Mouse (Mus musculus): Measurements from ENCODE around the gene Ikzf1. TPM values are rescaled to one million over a fixed set of nuclear protein-coding genes. Genes with fewer than 3 reads are reported as not detected.
A peak's percentile ranks its signal among the peaks of the same experiment; 100 is the strongest.

Ikzf1 gene
- polyA plus RNA-seq, 1 experiment from 2014 or later: 3.2 TPM

DNA sequence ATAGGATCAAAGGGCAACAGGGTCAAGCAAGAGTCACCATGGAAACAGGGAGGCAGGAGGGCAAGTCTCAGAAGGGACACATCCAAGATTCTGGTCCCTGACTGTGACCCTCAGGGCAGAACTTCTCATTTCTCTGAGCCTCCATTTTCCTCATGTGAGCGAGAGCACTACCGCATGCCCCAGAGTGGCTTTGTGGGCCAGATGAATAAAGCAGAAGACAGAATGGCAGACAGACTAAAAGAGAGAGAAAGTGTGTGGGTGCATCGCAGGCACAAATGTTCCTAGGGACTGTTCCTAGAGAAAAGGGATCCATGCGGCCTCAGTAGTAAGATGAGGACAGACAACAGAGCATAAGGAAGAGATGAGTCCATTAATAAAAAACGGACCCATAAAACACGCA is 24.5 kb downstream of the Ikzf1 start:
- Histone ChIP-seq H3K36me3 (no peaks in the 10 kb centered on the region), H3K9me3 (no peaks in the 10 kb centered on the region), H3K9ac (no peak overlapping the region), H3K4me2 (no peak overlapping the region), H3K27me3 (no peaks in the 10 kb centered on the region), H3K4me3 (no peak overlapping the region), H3K27ac (no peak overlapping the region), H3K4me1 (no peaks in the 10 kb centered on the region)
- 88% methylated on average over 6 of the region's 6 CpGs for WGBS
- ATAC-seq (ENCODE audit: borderline replicate concordance, extremely low read depth, low FRiP score, low TSS enrichment): no peak

DNA sequence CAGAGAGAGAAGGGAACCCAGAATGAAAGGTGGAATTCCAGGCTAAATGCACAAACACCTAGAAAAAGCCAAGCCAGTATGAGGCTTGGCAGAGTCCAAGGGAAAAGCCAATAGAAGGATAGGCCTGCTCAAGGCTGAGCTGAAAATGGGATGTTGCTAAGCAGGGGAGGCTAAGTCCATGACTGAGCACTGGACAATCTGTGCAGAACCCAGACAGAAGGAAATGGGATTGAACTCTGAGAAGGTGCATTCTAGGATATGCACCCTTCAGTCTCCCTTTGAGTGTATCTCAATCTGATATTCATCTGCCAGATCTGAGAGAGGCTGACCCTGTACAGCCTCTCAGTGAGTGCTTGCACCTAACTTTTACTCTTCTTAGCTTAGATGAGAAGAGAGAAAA is 25.9 kb downstream of the Ikzf1 start:
- H3K4me3 ChIP-seq: no peak overlapping the region
- ATAC-seq (ENCODE audit: borderline replicate concordance, extremely low read depth, low FRiP score, low TSS enrichment): no peak
- H3K4me1 ChIP-seq: no peaks in the 10 kb centered on the region
- no peak overlapping the region for H3K4me2 ChIP-seq
- no peak overlapping the region for H3K27ac ChIP-seq
- no peaks in the 10 kb centered on the region for H3K9me3 ChIP-seq
- H3K9ac ChIP-seq: no peak overlapping the region
- H3K27me3 ChIP-seq: no peaks in the 10 kb centered on the region
- no peaks in the 10 kb centered on the region for H3K36me3 ChIP-seq

DNA sequence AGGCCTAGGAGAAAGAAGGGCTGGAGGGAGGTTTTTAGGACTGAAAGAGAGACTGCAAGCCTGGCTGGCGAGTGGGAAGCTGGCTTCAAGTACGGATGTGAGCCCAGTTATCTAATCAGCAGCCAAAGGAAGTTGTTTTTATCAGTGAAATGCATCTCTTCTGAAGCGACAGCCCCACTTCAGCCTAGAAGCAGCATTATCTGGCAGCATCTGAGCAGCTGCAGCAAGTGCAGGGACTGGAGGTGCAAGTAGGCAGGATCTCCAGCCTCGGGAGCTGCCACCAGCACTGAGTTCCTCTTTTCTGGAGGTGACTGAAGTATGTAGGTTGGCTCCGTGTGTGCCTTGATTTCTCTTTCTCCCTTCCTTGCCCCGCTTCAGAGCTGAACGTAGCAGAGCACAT is 26.9 kb downstream of the Ikzf1 start:
- H3K36me3 ChIP-seq: no peaks in the 10 kb centered on the region
- ATAC-seq (ENCODE audit: borderline replicate concordance, extremely low read depth, low FRiP score, low TSS enrichment): no peak
- H3K9ac ChIP-seq: no peak overlapping the region
- no peak overlapping the region for H3K4me3 ChIP-seq
- H3K4me1 ChIP-seq: no peaks in the 10 kb centered on the region
- 36% methylated on average over 7 of the region's 7 CpGs for WGBS
- no peaks in the 10 kb centered on the region for H3K9me3 ChIP-seq
- H3K27me3 ChIP-seq: no peaks in the 10 kb centered on the region
- no peak overlapping the region for H3K4me2 ChIP-seq
- H3K27ac ChIP-seq: no peak overlapping the region

DNA sequence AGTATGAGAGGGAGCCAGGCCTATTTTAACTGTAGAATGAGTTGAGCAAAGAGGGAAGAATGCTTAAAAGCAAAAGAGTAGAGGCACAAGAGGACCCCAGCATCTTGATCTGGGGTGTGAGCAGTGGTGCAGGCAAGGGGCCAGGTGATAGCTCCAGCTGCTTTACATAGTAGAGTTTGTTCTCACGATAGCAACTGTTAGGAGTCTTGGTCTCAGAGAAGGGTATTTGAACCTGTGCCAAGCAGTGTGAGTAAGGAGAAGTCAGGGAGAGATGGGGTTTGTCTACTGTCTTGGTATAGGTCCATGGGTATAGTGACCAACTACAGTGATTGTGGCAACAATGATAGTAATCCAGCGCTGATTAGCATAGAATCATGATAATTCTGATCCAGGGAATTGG is 29.9 kb downstream of the Ikzf1 start:
- Histone ChIP-seq H3K4me1 (no peaks in the 10 kb centered on the region), H3K4me3 (no peak overlapping the region), H3K27ac (no peak overlapping the region), H3K27me3 (no peaks in the 10 kb centered on the region), H3K36me3 (no peaks in the 10 kb centered on the region), H3K9ac (no peak overlapping the region), H3K9me3 (no peaks in the 10 kb centered on the region), H3K4me2 (no peak overlapping the region)
- ATAC-seq (ENCODE audit: borderline replicate concordance, extremely low read depth, low FRiP score, low TSS enrichment): no peak
- 71% methylated on average over 2 of the region's 2 CpGs for WGBS

DNA sequence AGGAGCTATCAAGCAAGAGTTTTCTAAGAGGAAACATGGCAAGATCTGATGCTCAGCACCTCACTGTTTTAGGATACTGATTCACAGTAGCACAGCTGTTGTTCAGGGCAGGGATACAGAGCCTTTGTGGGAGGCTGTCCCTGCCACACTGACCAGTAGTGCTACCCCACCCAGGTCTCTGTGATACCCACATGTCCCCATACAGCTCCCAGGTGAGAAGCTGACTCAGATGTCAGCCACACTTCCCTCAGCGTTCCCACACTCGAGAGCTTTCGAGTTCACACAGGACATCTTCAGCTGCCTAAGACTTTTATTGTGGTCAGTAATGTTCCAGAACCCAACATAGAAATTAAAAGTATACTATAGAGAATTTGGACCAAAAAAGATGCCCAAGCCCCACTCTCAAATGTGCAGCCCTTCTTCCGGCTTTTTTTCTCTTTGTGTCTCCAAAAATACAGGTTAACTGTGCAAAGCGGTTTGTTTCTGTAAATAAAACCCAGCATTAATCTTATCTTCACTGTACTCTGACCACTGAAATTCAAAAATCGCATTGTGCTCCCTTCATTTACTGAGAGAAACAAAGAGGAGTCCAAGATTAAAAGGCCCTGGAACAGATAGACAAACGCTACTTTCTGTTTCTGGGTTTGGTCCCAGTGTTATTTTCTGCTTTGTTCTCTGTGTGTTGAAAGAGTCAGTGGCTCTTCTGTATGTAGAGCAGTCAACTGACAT is 31.3 kb downstream of the Ikzf1 start:
- Histone ChIP-seq H3K36me3 (no peaks in the 10 kb centered on the region), H3K4me1 (no peaks in the 10 kb centered on the region), H3K4me3 (no peak overlapping the region), H3K27ac (no peak overlapping the region), H3K27me3 (no peaks in the 10 kb centered on the region), H3K9me3 (no peaks in the 10 kb centered on the region), H3K9ac (no peak overlapping the region), H3K4me2 (no peak overlapping the region)
- ATAC-seq (ENCODE audit: borderline replicate concordance, extremely low read depth, low FRiP score, low TSS enrichment): no peak
- 79% methylated on average over 7 of the region's 7 CpGs for WGBS

DNA sequence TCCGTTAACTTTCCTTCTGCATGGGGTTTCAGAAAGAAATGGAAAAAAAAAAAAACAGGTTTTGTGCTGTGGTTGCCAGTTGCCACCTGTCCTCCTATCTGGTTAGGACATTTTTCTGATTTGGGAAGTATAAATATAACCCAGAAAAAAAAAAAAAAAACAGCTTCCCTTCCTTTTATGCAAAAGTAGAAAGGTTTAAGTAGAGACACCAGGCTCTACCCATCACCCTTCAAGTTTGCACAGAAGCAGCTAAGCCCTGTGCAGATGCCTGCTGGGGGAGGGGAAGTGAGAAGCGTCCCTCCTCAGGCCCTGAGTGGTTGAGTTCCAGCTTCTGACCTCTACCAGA is 31.9 kb downstream of the Ikzf1 start:
- Histone ChIP-seq H3K9me3 (no peaks in the 10 kb centered on the region), H3K4me3 (no peak overlapping the region), H3K27ac (no peak overlapping the region), H3K27me3 (no peaks in the 10 kb centered on the region), H3K4me1 (no peaks in the 10 kb centered on the region), H3K36me3 (no peaks in the 10 kb centered on the region), H3K4me2 (no peak overlapping the region), H3K9ac (no peak overlapping the region)
- WGBS: 62% methylated on average over 2 of the region's 2 CpGs
- ATAC-seq (ENCODE audit: borderline replicate concordance, extremely low read depth, low FRiP score, low TSS enrichment): no peak

DNA sequence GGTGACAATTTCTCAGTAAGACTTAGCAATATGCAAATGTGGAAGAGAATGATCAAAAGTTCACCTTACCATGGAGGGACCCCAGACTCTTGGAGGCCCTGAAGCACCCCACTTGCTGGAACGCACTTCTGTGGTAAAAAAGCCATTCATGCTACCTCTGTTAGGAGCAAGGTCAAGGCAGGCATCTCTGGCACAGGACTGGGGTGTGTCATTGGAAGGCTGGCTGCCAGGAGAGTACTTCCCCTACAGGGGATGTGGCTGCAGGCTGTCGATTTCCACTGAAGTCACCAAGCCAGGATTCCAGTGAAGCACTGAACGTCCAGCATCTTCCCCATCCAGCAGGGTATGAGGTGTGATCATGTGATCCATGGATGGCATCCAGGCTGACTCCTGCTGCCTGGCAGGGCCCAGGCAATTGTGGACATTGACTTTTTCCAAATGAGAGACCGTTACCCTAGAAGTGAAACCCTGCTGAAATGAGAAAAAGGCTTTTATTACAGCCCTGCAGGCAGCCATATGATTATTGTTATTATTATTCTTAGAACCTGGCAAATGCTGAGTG is 32.9 kb downstream of the Ikzf1 start:
- no peak for ATAC-seq (ENCODE audit: borderline replicate concordance, extremely low read depth, low FRiP score, low TSS enrichment)
- WGBS: 74% methylated on average over 4 of the region's 4 CpGs

DNA sequence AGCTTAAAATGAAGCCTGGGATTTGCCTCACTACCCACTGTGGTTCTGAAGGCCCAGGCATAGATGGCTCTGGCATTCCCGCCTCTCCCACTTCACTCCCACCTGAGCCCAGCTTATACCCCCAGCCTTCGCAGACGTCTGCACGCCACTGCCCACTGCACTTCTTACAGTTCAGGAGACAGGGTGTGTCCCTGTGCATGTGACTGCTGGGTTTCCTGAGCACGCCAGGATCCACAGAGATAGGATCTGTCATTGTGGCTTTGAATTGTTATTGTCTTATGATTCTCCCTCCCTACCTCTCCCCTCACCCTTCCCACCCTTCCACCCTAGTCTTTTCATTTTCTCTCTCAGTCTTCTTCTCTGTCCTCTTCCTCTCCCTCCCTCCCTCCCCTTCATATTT is 34.9 kb downstream of the Ikzf1 start:
- no peak for ATAC-seq (ENCODE audit: borderline replicate concordance, extremely low read depth, low FRiP score, low TSS enrichment)
- WGBS: 64% methylated on average over 5 of the region's 5 CpGs
- no peaks in the 10 kb centered on the region for H3K36me3 ChIP-seq
- no peak overlapping the region for H3K27ac ChIP-seq
- H3K4me3 ChIP-seq: no peak overlapping the region
- no peaks in the 10 kb centered on the region for H3K4me1 ChIP-seq
- H3K27me3 ChIP-seq: no peaks in the 10 kb centered on the region
- no peak overlapping the region for H3K4me2 ChIP-seq
- H3K9me3 ChIP-seq: no peaks in the 10 kb centered on the region
- no peak overlapping the region for H3K9ac ChIP-seq

More for the DNA sequence above, 32.9 kb downstream of the Ikzf1 start:
- Histone ChIP-seq H3K27ac (no peak overlapping the region), H3K9ac (no peak overlapping the region), H3K4me1 (no peaks in the 10 kb centered on the region), H3K4me3 (no peak overlapping the region), H3K4me2 (no peak overlapping the region), H3K36me3 (no peaks in the 10 kb centered on the region), H3K9me3 (no peaks in the 10 kb centered on the region), H3K27me3 (no peaks in the 10 kb centered on the region)

DNA sequence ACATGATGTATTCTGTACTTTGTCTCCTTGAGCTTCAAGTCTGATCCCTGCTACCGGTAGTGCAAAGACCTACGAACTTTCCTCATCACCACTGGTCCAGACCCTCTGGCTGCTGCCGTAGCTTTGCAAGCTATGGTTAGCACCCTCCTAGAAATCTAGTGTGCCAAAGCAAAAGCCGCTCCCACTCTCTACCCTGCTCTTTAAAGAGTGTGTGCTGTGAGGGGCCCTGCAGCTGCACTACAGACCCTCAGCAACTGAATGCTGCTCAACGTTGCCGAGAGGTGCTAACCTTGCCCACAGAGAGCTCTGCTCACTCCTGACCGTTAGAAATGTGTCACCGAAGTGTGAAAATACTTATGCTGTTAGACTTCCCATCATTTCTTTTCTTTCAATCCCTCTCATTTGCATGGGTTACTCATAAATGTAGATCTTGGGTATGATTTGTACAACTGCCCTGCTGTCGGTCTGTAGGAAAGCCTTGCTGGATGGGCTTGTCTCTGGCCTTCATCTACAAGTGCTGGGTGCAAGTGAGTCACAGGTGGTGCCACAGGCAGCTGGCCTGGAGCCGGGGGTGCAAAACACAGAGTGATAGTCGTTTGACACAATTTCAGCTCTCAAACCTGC is 40.6 kb downstream of the Ikzf1 start:
- Histone ChIP-seq H3K27me3 (no peaks in the 10 kb centered on the region), H3K9ac (no peak overlapping the region), H3K4me3 (no peak overlapping the region), H3K4me2 (no peak overlapping the region), H3K27ac (no peak overlapping the region), H3K36me3 (no peaks in the 10 kb centered on the region), H3K9me3 (no peaks in the 10 kb centered on the region), H3K4me1 (no peaks in the 10 kb centered on the region)
- ATAC-seq (ENCODE audit: borderline replicate concordance, extremely low read depth, low FRiP score, low TSS enrichment): no peak
- WGBS: 78% methylated on average over 11 of the region's 11 CpGs

DNA sequence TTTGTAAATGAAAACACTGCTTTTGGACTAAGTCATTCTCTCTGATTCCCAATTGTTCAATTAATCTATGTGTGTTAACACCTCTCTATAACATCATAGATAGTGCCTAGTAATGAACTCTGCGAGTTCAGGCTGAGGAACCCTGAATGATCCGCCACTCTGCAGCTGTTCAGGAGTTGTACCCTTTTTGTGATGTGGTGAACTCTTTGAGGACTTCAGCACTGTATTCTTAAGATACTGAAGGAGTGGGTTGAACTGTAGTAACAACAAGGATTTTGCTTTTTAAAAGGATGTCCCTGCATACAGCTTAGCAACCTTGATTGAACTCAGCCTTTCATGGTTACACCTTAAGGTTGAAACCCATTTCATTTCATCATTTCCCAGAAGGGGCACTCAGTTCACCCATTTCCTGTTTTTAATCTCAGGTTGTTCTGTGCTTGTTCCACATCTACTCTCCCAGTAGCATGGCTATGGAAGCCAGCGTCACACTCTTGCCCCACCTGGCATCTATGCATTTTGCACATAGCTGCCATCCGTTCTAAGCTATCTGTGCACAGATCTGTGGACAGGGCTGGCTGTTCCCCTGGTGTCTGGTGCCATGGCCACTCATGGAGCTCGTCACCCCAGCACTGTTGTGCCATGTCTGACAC is 41.2 kb downstream of the Ikzf1 start:
- H3K4me2 ChIP-seq: no peak overlapping the region
- H3K27ac ChIP-seq: no peak overlapping the region
- no peak overlapping the region for H3K9ac ChIP-seq
- no peak for ATAC-seq (ENCODE audit: borderline replicate concordance, extremely low read depth, low FRiP score, low TSS enrichment)
- H3K4me3 ChIP-seq: no peak overlapping the region
- no peaks in the 10 kb centered on the region for H3K27me3 ChIP-seq
- H3K36me3 ChIP-seq: no peaks in the 10 kb centered on the region
- WGBS: 81% methylated on average over 5 of the region's 5 CpGs
- no peaks in the 10 kb centered on the region for H3K4me1 ChIP-seq
- H3K9me3 ChIP-seq: no peaks in the 10 kb centered on the region

DNA sequence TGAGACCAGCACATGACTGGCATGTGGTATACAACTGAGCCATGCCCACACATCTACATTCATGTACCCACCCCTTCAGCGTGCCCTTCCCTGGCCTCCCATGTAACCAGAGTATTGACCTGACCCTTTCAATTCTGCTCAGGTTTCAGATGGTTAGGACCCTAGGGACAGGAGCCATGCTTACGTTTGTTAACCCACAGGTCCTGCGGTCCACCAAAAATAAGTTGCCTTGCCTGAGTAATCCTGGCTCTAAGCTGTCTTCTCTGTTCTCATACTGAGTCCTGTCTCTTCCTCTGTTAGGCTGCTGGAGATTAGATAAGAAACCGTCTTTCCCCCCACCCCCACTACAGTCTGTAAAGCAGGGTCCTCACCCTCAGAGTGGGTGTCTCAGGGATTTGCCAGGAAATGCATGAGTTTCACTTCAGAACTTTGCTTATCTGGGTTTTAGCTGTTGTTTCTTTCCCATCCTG is 42.0 kb downstream of the Ikzf1 start:
- Histone ChIP-seq H3K4me1 (no peaks in the 10 kb centered on the region), H3K4me2 (no peak overlapping the region), H3K9me3 (no peaks in the 10 kb centered on the region), H3K27ac (no peak overlapping the region), H3K4me3 (no peak overlapping the region), H3K9ac (no peak overlapping the region), H3K36me3 (no peaks in the 10 kb centered on the region), H3K27me3 (no peaks in the 10 kb centered on the region)
- WGBS: 60% methylated on average over 4 of the region's 4 CpGs
- no peak for ATAC-seq (ENCODE audit: borderline replicate concordance, extremely low read depth, low FRiP score, low TSS enrichment)

DNA sequence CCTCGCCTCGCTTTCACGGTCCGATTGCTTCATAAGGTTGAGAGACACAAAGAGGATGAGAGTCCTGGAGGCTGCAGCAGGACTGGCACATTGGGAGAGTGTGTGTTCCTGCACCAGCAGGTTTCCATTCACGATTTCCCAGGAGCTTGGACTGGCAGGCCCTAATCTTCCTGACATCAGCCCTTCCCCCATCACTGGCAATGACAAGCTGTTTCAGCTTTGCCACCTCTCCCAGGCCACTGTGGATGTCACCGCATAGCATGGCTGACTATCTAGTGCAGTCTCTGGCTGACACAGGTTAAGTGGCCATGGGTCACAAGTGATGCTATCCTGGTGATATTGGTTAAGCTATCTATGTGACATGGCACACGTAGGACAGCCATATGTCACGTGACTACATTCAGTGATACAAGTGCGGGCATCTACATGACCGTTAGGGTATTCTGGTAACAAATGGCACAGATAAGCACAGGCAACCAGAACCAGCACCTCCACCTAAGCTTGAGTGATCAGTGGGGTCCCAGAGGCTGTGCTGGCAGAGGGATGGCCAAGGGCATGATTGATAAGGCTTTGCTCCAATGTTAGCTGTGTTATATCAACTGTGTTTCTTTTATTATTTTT is 43.2 kb downstream of the Ikzf1 start:
- 0 out of 2 replicates have a peak, but pooled peaks have one; percentile 7 for ATAC-seq (ENCODE audit: borderline replicate concordance, extremely low read depth, low FRiP score, low TSS enrichment)
- H3K27ac ChIP-seq: no peak overlapping the region
- no peak overlapping the region for H3K4me2 ChIP-seq
- no peaks in the 10 kb centered on the region for H3K9me3 ChIP-seq
- H3K9ac ChIP-seq: no peak overlapping the region
- H3K36me3 ChIP-seq: no peaks in the 10 kb centered on the region
- 84% methylated on average over 10 of the region's 10 CpGs for WGBS
- no peaks in the 10 kb centered on the region for H3K27me3 ChIP-seq
- no peak overlapping the region for H3K4me3 ChIP-seq
- no peaks in the 10 kb centered on the region for H3K4me1 ChIP-seq
